Mouse (Mus musculus) urinary bladder, adult 18-20 months (tissue): ENCODE results near the gene Hspa1l.

ENCODE experiments used
- DNase-seq, 2 experiments: peaks; one replicate each; pipeline ENCODE4 v3.0.0; 2022; ENCODE audit warnings: low spot score in 2 of 2, mixed read lengths in 2 of 2

Hspa1l gene

DNA sequence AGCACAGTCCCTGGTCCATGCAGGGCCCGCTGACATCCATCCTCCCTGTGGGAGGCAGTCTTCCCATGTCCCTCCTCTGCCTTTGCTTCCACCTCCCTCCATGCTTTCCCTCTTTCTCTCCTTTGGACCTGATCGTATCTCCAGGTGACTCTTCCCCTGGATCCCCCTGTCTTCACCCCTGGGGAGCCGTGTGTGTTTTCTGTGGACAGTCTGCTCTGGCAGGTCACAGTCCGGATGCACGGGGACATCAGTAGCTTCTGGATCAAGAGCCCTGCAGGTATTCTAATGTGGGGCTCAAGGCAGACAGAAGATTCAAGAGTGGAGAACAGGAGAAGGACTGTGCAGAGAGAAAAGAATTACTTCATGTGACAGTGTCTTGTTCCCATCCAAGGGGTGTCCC is 50.7 kb downstream of the Hspa1l start:
- DNase-seq, result no peak

DNA sequence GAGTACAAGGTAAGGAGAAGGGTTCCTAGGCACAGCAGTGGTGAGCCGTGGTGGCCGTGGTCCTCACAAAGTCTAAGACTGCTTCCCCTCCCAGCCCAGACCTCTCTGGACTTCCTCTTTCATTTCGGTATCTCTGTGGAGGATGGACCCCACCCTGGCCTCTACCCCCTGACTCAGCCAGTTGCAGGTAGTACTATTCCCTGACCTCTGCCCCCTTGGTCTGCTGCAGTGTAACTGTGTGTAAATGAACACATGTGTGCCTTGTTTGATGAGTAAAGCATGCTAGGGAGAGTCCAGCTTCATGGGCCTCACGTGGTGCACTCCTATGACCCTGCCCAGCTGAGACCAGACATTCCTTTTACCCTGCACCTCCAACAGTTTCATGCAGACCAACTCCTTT is 51.3 kb downstream of the Hspa1l start:
- DNase-seq, result no peak

DNA sequence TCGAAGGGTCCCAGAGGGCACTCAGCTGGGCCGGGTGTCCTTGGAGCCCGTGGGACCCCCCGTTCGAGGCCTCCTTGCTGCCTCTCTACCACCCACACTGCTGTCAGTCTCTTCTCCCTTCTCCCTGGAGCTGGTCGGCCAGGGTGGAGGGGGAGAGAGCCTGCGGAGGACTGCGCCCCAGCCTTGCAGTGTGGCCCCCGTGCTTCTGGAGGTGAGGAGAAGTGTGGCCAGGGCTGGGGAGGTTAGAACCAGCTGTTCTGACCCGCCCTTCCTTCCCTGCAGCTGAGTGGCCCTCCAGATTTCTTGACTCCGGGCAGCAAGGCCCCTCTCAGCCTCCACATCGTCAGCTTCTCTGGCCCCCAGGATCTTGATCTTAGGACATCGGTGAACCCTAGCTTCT is 51.8 kb downstream of the Hspa1l start:
- DNase-seq, result no peak

DNA sequence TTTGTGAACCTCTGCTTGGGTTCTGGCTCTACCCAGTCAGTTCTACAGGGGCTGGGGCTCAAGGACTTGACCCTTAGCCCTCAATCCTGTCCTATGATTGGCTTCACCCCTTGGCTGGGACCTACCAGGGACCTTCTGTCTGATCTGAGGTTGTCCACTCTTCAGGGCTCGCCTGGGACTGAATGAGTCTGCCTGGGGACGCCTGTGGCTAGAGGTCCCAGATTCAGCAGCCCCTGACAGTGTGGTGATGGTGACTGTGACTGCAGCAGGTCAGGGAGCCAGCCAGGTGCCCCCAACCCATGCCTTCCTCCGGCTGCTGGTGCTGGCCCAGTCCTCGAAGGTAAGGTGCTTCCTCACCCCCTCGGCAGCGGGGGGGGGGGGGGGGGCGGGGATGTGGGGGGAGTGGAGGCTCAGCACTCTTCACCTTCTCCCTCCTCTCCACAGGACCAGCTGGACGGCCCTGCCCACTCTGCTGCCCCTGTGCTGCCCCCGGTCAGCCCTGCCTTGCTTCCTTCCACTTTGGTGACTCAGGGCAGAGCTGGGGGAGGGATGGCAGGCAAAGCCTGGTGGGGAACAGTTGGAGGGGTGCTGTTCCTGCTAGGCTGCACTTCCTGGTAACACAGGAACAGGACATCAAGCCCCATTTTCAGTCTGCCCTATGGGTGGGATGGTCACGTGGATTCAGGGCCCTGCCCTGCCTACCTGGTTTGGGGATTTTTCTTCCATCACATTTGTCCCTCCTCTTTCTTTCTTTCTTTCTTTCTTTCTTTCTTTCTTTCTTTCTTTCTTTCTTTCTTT is 52.4 kb downstream of the Hspa1l start:
- no peak for DNase-seq

DNA sequence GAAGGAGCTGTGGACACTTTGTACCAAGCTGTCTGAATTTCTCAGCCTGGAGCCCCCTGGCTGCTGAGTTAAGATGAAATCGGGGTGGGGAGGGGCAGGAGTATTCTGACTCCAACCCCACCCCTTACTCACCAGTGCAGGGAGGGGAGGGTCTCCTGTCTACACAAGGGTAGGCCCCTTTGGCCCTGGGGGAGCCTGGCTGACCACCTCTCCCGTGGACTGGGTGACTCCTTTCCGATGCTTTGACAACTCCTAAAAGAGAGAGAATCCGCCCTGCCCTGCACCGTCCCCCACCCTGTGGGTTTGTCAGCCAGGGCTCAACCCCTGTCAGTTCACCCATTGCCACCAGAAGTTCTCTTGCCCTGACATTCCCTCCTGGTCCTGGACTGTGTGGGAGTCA is 53.7 kb downstream of the Hspa1l start:
- no peak for DNase-seq

DNA sequence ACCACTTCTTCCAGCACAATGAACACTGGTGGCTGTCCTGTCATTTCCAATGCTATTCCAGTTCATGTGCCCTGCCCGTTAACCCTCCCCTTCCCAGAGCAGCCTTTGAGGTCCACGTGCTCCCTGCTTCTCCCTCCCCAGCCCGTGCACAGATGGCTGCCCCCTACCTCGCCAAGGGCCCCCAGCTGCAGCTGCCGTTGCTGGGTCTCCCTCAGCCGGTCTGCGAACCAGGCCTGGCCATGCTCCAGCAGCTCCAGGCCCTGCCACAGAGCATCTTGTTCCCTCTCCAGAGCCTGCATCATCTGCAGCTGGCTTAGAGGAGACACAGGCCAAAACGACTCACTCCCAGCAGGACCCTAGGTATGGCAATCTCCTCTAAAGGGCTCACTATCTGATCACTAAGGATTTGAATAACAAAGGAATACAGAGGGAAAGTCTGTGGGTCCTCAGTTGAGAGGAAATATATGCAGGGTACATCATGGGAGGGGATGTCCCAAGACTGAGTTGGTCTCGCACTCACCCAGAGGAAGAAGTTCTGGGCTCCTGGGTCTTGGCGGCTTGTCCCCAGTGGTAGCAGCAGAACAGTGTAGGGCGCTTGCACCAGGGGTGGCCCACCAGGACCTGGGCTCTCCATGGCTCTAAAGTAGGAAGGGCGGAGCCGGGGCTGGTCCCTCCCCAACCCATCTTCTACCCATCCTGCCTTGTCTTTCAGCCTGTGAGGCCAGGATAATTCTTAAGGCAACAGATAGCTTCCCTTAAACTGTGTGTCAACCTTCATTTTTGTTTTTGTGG is 55.0 kb downstream of the Hspa1l start, which contains the start of gene Sapcd1:
Gene Sapcd1, minus strand, starts transcription at position 740 of the 792 bp plus-strand sequence.
- DNase-seq, result no peak

DNA sequence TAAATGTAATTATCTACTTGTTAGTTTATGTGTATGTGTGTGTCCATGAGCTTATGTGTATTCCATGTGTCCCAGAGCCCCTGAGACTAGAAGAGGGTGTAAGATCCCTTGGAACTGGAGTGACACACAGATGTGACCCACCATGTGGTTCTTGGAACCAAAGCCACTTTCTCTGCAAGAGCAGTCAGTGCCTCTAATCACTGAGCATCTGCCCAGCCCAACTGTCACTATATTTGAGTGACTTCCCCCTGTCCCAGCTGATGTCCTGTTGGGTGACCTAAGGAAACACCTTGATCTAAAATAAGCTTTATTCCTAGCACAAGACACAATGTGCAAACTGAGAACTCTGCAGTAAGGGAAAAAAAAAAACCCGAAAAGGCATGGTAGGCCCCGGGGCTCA is 55.8 kb downstream of the Hspa1l start:
- DNase-seq, result no peak
